Mouse (Mus musculus) cortical plate, adult 2 months (tissue): ENCODE results near the gene Ang.

Experiments used
- CTCF ChIP-seq: fragments of 200-500 bp; IDR thresholded peaks from 2 replicates; pipeline ENCODE4 v1.5.1; 2011; ENCODE audit warnings: mild to moderate bottlenecking, control low read depth, low read length; ENCODE audit not compliant: insufficient read depth; ENCODE audit errors: extremely low read depth
- POLR2A ChIP-seq: fragments of 200-500 bp; IDR thresholded peaks from 2 replicates; pipeline ENCODE4 v1.6.1; 2011; ENCODE audit warnings: mild to moderate bottlenecking, low read length, control low read depth; ENCODE audit not compliant: insufficient read depth; ENCODE audit errors: extremely low read depth

GRCm38 (mm10) chr14:51053176-51053575 is 37.8 kb upstream of the Ang start:
- TF ChIP-seq POLR2A, result no peak
- no peak for TF ChIP-seq CTCF
